Mouse (Mus musculus): ENCODE measurements at regions not wholly inside any gene's neighbourhood (a gene's known extent, or its start where the extent isn't known, plus 50 kb on each side); places are given as distances from the start of the nearest gene placed in this dataset.

DNA sequence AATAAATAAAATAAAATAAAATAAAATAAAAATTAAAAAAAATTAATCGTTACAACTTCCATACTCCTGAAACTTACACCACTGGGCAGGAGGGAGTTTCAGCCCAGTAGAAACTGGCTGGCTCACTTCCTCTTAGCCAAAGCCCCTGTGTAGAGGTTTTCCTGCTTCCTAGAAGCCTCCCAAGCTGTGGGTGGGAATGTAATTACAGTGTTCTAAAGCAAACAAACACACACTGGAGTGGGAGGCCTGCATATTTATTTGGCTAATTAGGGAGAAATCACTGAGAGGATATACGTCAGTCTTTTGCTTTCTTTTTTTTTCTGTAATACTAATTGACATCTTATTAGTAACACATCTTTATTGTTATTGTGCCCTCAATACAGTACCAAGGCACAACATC, 94.2 kb upstream of the Cdh5 start:
- H3K4me1 ChIP-seq (ENCODE audit: control insufficient read depth, insufficient read depth, low read length), result no peaks in the 10 kb centered on the region
- WGBS, result 74% methylated on average over 2 of the region's 2 CpGs
- H3K27ac ChIP-seq (ENCODE audit: control insufficient read depth, insufficient read depth, low read depth, low read length, poor library complexity), result no peak overlapping the region
- no peak overlapping the region for H3K4me3 ChIP-seq (replicated peaks; ENCODE audit: control insufficient read depth, low read depth, low read length)
- TF ChIP-seq CTCF (IDR thresholded peaks at IDR 0.05; ENCODE audit: control insufficient read depth, insufficient read depth, low read length) (no peak), POLR2A (IDR thresholded peaks at IDR 0.05; ENCODE audit: borderline replicate concordance, control insufficient read depth, low read depth, low read length) (no peak)

- Histone ChIP-seq H3K4me3 (replicated peaks; ENCODE audit: control insufficient read depth, low read depth, low read length) (no peak overlapping the region), H3K27ac (ENCODE audit: control insufficient read depth, insufficient read depth, low read depth, low read length, poor library complexity) (no peak overlapping the region), H3K4me1 (ENCODE audit: control insufficient read depth, insufficient read depth, low read length) (no peaks in the 10 kb centered on the region)
- no peak for TF ChIP-seq POLR2A (IDR thresholded peaks at IDR 0.05; ENCODE audit: borderline replicate concordance, control insufficient read depth, low read depth, low read length)
- TF ChIP-seq CTCF (IDR thresholded peaks at IDR 0.05; ENCODE audit: control insufficient read depth, insufficient read depth, low read length), result no peak
- 84% methylated on average over 5 of the region's 5 CpGs for WGBS
These were observed 92.7 kb upstream of the Cdh5 start for GRCm38 (mm10) chr8:104008756-104009155.

DNA sequence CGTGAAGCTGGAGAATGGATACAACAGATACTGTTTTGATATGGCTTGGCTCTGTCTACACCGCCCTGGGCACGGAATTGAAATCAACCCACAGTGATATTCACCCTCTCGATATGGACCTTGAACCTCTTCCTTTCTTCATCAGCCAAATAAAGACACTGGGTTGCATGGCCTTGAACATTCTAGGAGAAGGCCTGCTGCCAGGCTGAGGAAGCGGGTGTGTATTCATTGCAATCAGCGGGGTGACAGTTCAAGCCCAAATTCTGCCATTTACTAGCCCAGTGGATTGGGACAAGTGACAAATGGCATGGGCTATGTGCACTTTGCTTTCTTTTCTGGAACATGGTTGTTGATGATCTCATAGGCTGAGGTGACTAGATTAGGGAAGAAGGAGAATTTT, 92.1 kb upstream of the Cdh5 start:
- no peaks in the 10 kb centered on the region for H3K4me1 ChIP-seq (ENCODE audit: control insufficient read depth, insufficient read depth, low read length)
- TF ChIP-seq POLR2A (IDR thresholded peaks at IDR 0.05; ENCODE audit: borderline replicate concordance, control insufficient read depth, low read depth, low read length), result no peak
- no peak for TF ChIP-seq CTCF (IDR thresholded peaks at IDR 0.05; ENCODE audit: control insufficient read depth, insufficient read depth, low read length)
- H3K27ac ChIP-seq (ENCODE audit: control insufficient read depth, insufficient read depth, low read depth, low read length, poor library complexity), result no peak overlapping the region
- 82% methylated on average over 6 of the region's 6 CpGs for WGBS
- H3K4me3 ChIP-seq (replicated peaks; ENCODE audit: control insufficient read depth, low read depth, low read length), result no peak overlapping the region

DNA sequence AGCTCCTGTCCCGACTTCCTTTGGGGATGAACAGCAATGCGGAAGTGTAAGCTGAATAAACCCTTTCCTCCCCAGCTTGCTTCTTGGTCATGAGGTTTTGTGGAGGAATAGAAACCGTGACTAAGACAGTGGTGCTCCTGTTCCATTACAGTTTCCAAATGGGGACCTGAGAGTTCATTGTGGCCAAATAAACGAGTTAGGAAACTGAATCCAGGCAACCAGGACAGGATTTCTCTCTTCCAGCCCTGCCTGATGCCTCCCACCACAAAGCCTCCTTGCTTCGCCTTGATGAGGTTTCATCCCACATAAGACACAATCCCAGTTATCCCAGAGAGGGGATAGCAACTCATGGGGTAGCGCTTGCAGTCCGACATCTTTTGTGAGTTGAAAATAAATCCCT, 79.2 kb upstream of the Cdh5 start:
- WGBS, result 69% methylated on average over 7 of the region's 7 CpGs
- Histone ChIP-seq H3K4me3 (replicated peaks; ENCODE audit: control insufficient read depth, low read depth, low read length) (no peak overlapping the region), H3K27ac (ENCODE audit: control insufficient read depth, insufficient read depth, low read depth, low read length, poor library complexity) (no peak overlapping the region), H3K4me1 (ENCODE audit: control insufficient read depth, insufficient read depth, low read length) (no peaks in the 10 kb centered on the region)
- TF ChIP-seq POLR2A (IDR thresholded peaks at IDR 0.05; ENCODE audit: borderline replicate concordance, control insufficient read depth, low read depth, low read length) (no peak), CTCF (IDR thresholded peaks at IDR 0.05; ENCODE audit: control insufficient read depth, insufficient read depth, low read length) (no peak)

DNA sequence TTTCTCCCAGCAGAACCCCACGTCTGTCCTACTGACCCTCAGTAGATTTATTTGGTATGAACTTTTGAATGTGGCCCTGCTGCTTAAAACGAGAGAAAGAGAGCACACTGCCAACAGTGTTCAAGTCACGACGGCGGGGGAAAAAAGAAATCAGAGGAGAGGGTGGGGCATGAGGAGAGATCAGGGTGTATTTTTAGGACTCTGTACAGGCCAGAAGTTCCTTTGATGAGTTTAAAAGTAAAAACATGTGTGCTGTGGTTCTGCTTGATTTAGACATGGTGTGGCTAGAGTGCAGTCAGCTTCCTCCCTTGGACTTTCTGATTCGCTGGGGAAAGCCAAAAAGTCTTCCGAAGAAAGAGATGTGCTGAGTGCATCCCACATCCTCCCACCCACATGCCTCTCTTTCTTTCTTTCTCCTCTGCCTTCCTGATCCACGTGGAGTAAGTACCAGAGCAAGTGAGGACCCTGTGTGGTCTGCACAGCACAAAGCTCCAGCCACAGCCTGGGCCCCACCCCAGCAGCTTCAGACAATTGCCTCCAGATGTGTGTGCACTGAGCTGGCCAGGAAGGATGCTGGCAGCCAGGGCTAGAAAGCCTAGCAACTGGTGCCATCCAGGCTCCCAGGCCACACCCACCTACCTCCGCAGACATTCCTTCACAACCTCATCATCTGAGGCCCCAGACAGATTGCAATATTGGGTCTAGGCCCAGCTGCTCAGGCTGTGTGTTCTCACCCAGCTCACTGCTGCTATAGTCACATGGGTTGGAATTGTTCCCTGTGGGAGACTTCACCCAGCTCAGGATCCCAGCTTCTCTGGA, 78.5 kb upstream of the Cdh5 start:
- H3K4me1 ChIP-seq (ENCODE audit: control insufficient read depth, insufficient read depth, low read length), result no peaks in the 10 kb centered on the region
- no peak for TF ChIP-seq CTCF (IDR thresholded peaks at IDR 0.05; ENCODE audit: control insufficient read depth, insufficient read depth, low read length)
- TF ChIP-seq POLR2A (IDR thresholded peaks at IDR 0.05; ENCODE audit: borderline replicate concordance, control insufficient read depth, low read depth, low read length), result no peak
- 66% methylated on average over 9 of the region's 9 CpGs for WGBS
- no peak overlapping the region for H3K27ac ChIP-seq (ENCODE audit: control insufficient read depth, insufficient read depth, low read depth, low read length, poor library complexity)
- no peak overlapping the region for H3K4me3 ChIP-seq (replicated peaks; ENCODE audit: control insufficient read depth, low read depth, low read length)

GRCm38 (mm10) chr8:104027161-104027821, 74.1 kb upstream of the Cdh5 start:
- TF ChIP-seq CTCF (IDR thresholded peaks at IDR 0.05; ENCODE audit: control insufficient read depth, insufficient read depth, low read length) (no peak), POLR2A (IDR thresholded peaks at IDR 0.05; ENCODE audit: borderline replicate concordance, control insufficient read depth, low read depth, low read length) (no peak)
- no peak overlapping the region for H3K27ac ChIP-seq (ENCODE audit: control insufficient read depth, insufficient read depth, low read depth, low read length, poor library complexity)
- no peak overlapping the region for H3K4me3 ChIP-seq (replicated peaks; ENCODE audit: control insufficient read depth, low read depth, low read length)
- no peaks in the 10 kb centered on the region for H3K4me1 ChIP-seq (ENCODE audit: control insufficient read depth, insufficient read depth, low read length)
- 62% methylated on average over 11 of the region's 11 CpGs for WGBS

GRCm38 (mm10) chr8:104028626-104029025, 72.8 kb upstream of the Cdh5 start:
- TF ChIP-seq CTCF (IDR thresholded peaks at IDR 0.05; ENCODE audit: control insufficient read depth, insufficient read depth, low read length) (peak; percentile 74), POLR2A (IDR thresholded peaks at IDR 0.05; ENCODE audit: borderline replicate concordance, control insufficient read depth, low read depth, low read length) (no peak)
- H3K27ac ChIP-seq (ENCODE audit: control insufficient read depth, insufficient read depth, low read depth, low read length, poor library complexity), result no peak overlapping the region
- 8% methylated on average over 22 of the region's 22 CpGs for WGBS
- no peaks in the 10 kb centered on the region for H3K4me1 ChIP-seq (ENCODE audit: control insufficient read depth, insufficient read depth, low read length)
- H3K4me3 ChIP-seq (replicated peaks; ENCODE audit: control insufficient read depth, low read depth, low read length), result no peak overlapping the region

- no peak overlapping the region for H3K4me3 ChIP-seq (replicated peaks; ENCODE audit: control insufficient read depth, low read depth, low read length)
- H3K4me1 ChIP-seq (ENCODE audit: control insufficient read depth, insufficient read depth, low read length), result no peaks in the 10 kb centered on the region
- H3K27ac ChIP-seq (ENCODE audit: control insufficient read depth, insufficient read depth, low read depth, low read length, poor library complexity), result no peak overlapping the region
- TF ChIP-seq CTCF (IDR thresholded peaks at IDR 0.05; ENCODE audit: control insufficient read depth, insufficient read depth, low read length) (no peak), POLR2A (IDR thresholded peaks at IDR 0.05; ENCODE audit: borderline replicate concordance, control insufficient read depth, low read depth, low read length) (no peak)
- 84% methylated on average over 2 of the region's 2 CpGs for WGBS
These were observed 69.2 kb upstream of the Cdh5 start for GRCm38 (mm10) chr8:104032179-104032578.

Data from bone marrow, adult 2 months (tissue).